Mouse (Mus musculus) liver, embryonic 16.5 days (tissue): ENCODE results near the gene Dnajc25. TPM values are rescaled to one million over a fixed set of nuclear protein-coding genes. Genes with fewer than 3 reads are reported as not detected.

Experiments
- ATAC-seq: fragments of 200-750 bp; cut with Nextera tagmentation; 2 replicates; pipeline ENCODE4 v1.8.0; 2017; ENCODE audit warnings: low read depth, mild to moderate bottlenecking, moderate number of reproducible peaks, moderate library complexity
- H3K27ac ChIP-seq: fragments of 300-500 bp; sonication (generic); 2 replicates; pipeline ENCODE4 v1.5.1; 2014; ENCODE audit warnings: mild to moderate bottlenecking, low read length
- H3K27me3 ChIP-seq: fragments of 300-500 bp; sonication (generic); 2 replicates; pipeline ENCODE4 v1.6.1; 2014; ENCODE audit warnings: low read depth, low read length, mixed read lengths; ENCODE audit not compliant: control insufficient read depth, insufficient read depth
- H3K36me3 ChIP-seq: fragments of 300-500 bp; sonication (generic); 2 replicates; pipeline ENCODE4 v1.6.1; 2014; ENCODE audit warnings: mild to moderate bottlenecking; ENCODE audit not compliant: control insufficient read depth, insufficient read depth
- H3K4me1 ChIP-seq: fragments of 300-500 bp; sonication (generic); 2 replicates; pipeline ENCODE4 v1.6.1; 2014; ENCODE audit warnings: low read depth, low read length, mixed read lengths; ENCODE audit not compliant: control insufficient read depth
- H3K4me2 ChIP-seq: fragments of 300-500 bp; sonication (generic); 2 replicates; pipeline ENCODE4 v1.6.1; 2014; ENCODE audit warnings: low read depth, low read length, mixed read lengths
- H3K4me3 ChIP-seq: fragments of 300-500 bp; sonication (generic); 2 replicates; pipeline ENCODE4 v1.5.1; 2014; ENCODE audit warnings: low read depth, mild to moderate bottlenecking, low read length
- H3K9ac ChIP-seq: fragments of 300-500 bp; sonication (generic); 2 replicates; pipeline ENCODE4 v1.6.1; 2014; ENCODE audit warnings: low read depth, low read length
- H3K9me3 ChIP-seq: fragments of 300-500 bp; sonication (generic); replicated peaks from 2 replicates; pipeline ENCODE4 v1.6.1; 2016; ENCODE audit warnings: low read length; ENCODE audit not compliant: control insufficient read depth
- WGBS: fragments of 180-500 bp; shearing (Covaris S2); extraction: QIAGEN DNeasy Blood & Tissue Kit; methylation state at CpG from one replicate; pipeline ENCODE4 v1.1.7; 2014; ENCODE audit not compliant: insufficient replicate concordance; 5-methylcytosine and 5-hydroxymethylcytosine counted together
- polyA plus RNA-seq: library from polyadenylated mRNA; unstranded; fragments of >200 nt; fragmentation: Nextera tagmentation; extraction: Ambion mirVana; gene quantifications from 2 replicates; pipeline ENCODE4 v1.2.1, GENCODE M21; 2015

Dnajc25 gene
- polyA plus RNA-seq, 1 experiment from 2014 or later = 5.5 TPM

DNA sequence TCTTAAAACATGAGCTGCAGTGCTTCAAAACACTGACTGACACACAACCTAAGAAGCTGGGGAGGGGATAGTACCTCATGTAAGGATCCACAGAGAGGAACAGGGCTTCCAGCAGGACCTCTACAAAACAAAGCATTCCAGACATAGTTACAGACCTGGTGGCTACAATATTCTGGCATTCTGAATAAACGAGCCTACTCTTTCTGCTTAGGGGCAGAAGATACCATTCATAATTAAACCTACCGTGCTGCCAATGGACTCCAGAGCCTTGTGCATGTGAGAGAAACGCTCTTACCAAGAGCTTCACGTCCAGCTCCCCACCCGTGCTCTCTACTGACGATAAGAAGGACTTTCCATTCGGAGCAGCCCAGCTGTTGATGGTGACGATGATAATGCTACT is 12.1 kb upstream of the Dnajc25 start:
- Histone ChIP-seq H3K9ac (no peak overlapping the region), H3K27ac (no peak overlapping the region), H3K4me2 (no peak overlapping the region), H3K27me3 (no peaks in the 10 kb centered on the region), H3K4me1 (peaks cover 24% of the 10 kb centered on the region), H3K4me3 (no peak overlapping the region), H3K9me3 (no peaks in the 10 kb centered on the region), H3K36me3 (no peaks in the 10 kb centered on the region)
- WGBS = 75% methylated on average over 8 of the region's 8 CpGs
- no peak for ATAC-seq

DNA sequence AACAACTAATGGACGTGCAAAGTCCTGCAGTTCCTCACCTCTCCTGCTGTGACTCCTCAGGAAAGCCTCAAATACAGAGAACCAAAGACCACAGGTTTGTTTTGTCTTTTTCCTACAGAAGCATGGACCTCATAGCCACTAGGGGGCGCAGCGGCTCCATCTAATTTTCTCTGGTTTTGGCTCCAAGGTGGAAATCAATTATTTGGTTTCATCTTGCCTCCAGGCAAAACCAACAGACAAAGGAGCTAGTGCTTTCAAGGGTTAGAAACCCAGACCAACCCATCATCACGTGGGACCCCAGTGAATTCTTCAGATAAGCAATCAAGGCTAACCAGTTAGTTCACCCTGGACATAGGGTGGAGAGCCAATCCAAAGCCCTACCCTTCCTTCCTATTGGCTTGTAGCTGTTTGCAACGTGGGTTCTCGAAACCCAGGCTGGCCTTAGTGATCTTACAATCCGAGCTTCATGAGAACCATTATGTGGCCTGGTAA is 9.7 kb upstream of the Dnajc25 start:
- peaks cover 24% of the 10 kb centered on the region for H3K4me1 ChIP-seq
- H3K27me3 ChIP-seq = no peaks in the 10 kb centered on the region
- WGBS = 7% methylated on average over 7 of the region's 7 CpGs
- peak overlapping the region; percentile 31; the same call in 1 of the 2 replicates for H3K4me2 ChIP-seq
- H3K4me3 ChIP-seq = no peak overlapping the region
- H3K9ac ChIP-seq = no peak overlapping the region
- ATAC-seq = peak; percentile 33; the same call in 1 of the 2 replicates
- H3K36me3 ChIP-seq = no peaks in the 10 kb centered on the region
- H3K27ac ChIP-seq = no peak overlapping the region
- no peaks in the 10 kb centered on the region for H3K9me3 ChIP-seq

DNA sequence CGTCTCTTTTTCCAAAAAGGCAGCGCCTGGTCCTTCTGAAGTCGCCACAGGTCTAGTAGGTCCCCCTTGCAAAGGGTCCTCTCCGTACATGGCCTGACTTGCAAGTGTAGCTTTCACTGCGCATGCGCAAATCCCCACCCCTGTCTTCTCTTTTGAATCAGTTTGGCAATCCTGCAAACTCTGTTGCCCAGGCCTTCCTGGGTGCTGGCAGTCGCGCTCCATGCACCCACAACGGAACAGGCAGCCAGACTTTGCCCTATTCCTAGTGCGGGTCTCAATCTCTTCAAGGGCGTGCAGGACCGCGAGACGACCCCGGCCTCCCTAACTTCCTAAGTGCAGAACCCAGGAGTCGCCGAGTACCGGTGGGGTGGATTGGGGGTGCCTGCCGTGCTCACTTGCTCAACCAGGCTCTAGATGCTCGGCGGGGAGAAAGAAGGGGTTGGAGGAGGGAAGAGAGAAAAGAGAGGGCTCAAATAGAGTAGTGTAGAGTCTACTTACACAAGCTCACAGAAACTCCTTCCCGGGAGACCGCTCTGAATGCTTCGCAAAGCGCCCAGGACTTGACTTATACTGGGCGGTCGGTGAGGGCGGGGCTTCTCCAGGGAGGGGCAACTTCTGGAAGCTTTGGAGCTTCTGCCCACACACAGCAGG is 8.2 kb upstream of the Dnajc25 start, which contains the start of gene Ptgr1:
Gene Ptgr1, minus strand, starts transcription at position 580 of the 651 bp plus-strand sequence.
- Histone ChIP-seq H3K4me1 (peaks cover 36% of the 10 kb centered on the region), H3K9ac (peak within 1 kb of the TSS; percentile 58), H3K9me3 (no peaks in the 10 kb centered on the region), H3K27ac (0 out of 2 replicates have a peak within 1 kb of the TSS, but pooled peaks have one; percentile 35), H3K36me3 (no peaks in the 10 kb centered on the region), H3K27me3 (no peaks in the 10 kb centered on the region), H3K4me2 (peak within 1 kb of the TSS; percentile 92), H3K4me3 (peak within 1 kb of the TSS; percentile 68)
- WGBS = under 1% methylated on average over 28 of the region's 28 CpGs
- peak; percentile 71 for ATAC-seq

DNA sequence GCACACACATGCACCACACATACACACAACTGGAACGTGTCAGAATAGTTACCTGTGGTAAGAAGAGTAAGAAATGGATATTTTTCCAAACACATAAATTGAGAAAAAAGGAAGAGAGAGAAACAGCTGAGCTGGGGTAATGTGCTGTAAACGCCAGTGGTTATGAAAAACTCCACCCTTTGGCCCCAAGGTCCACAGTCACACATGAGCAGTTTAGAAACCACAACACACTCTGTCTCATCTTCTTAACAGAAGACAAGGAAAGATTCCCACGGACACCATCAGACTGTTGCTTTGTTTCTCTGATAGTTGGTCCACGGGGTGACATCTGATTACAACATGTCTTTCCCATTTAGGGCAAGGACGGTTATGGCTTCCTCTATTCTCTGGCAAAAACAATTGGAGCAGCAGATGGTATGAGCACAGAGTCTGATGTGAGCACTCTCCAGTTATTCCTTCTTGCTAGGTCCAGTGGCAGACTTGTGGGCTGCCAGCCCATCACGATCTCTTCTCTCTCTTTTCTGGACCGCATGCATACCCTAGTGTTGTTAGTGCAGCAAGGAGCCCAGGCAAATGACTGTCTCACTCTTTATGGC is 5.5 kb upstream of the Dnajc25 start:
- no peak overlapping the region for H3K4me2 ChIP-seq
- H3K9me3 ChIP-seq = no peaks in the 10 kb centered on the region
- H3K4me1 ChIP-seq = peaks cover 48% of the 10 kb centered on the region
- WGBS = 42% methylated on average over 7 of the region's 7 CpGs
- ATAC-seq = no peak
- H3K4me3 ChIP-seq = no peak overlapping the region
- no peaks in the 10 kb centered on the region for H3K27me3 ChIP-seq
- no peaks in the 10 kb centered on the region for H3K36me3 ChIP-seq
- H3K27ac ChIP-seq = no peak overlapping the region
- H3K9ac ChIP-seq = no peak overlapping the region

DNA sequence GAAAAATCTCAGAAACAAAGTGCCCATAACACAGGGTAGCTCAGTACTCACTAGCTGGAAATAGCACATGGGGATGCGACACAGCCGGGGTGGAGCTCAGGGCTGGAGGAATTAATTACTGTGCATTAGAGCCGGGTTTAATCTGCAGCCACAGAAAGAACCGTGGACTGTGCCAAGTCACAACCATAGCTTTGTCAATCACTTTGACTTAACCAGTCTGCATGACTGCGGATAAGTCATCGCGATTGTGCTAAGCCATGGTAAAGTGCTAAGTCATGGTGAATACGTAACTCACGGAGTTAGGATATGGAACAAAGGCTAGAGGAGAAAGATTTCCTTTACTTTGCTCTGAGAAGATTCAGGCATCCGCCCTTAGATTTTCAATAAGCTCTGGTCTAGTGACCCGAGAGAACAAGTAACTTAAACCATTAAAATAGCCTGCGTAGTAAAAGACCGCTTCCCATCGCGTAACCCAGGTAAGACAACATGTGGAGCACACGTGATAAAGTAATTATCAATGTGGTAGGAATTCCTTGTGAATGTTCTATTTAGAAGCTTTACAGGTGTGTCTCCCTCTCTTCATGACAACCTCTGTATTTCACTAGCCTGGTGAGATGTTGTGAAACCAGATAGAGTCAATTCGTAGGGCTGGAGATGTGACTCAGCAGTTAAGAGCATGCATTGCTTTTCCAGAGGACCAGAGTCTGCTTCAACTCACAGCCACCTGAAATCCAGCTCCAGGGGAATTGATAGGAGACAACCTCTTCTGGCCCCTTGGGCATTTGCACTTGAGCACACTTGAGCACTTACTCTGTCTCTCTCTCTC is 4.0 kb upstream of the Dnajc25 start:
- H3K4me3 ChIP-seq = no peak overlapping the region
- peaks cover 41% of the 10 kb centered on the region for H3K4me1 ChIP-seq
- no peaks in the 10 kb centered on the region for H3K27me3 ChIP-seq
- peak; percentile 25; the same call in 1 of the 2 replicates for ATAC-seq
- no peak overlapping the region for H3K4me2 ChIP-seq
- no peaks in the 10 kb centered on the region for H3K36me3 ChIP-seq
- H3K9me3 ChIP-seq = no peaks in the 10 kb centered on the region
- H3K27ac ChIP-seq = no peak overlapping the region
- WGBS = 50% methylated on average over 17 of the region's 17 CpGs
- no peak overlapping the region for H3K9ac ChIP-seq

DNA sequence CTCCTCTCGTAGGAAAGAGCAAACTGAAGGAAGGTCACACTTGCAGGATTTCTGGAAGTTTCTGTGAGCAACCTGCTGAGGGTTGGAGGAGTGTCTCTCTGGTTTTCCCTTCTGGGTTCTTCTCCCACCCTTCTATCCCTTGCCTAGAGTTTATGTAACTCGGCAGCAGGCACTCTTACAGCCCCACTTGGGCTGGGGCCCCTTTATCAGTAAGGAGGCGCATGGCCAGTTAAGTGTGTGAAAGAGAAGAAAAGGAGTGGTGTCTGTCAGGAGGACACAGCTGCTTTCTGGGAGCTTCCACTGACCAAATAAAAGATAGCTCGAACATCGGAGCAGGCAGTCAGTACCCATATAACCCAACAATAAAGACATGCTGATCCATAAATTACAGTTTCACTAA is 2.7 kb upstream of the Dnajc25 start:
- peak overlapping the region; percentile 34 for H3K4me2 ChIP-seq
- H3K27ac ChIP-seq = no peak overlapping the region
- H3K4me1 ChIP-seq = peaks cover 28% of the 10 kb centered on the region

DNA sequence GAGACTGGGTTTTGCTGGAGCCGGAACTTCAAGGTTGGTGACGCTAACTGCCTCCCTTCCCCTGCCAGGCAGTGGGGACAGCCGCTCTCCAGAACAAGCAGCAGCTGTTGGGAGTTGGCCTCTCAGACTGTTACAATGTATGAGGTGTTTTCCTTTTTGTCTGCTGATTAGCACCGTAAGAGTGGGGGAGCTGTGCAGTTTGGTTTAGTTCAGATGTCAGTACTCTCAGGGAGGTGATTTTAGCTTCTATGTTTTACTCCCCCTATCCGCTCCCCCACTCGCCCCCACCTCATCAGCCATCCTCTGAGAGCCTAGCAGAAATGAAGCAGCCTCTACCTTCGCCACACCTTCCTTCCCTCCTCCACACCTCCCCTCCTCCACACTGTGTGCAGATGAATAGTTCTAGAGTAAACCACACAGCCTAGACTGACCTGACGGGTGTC is 410 bp downstream of the Dnajc25 start:
- no peaks in the 10 kb centered on the region for H3K9me3 ChIP-seq
- ATAC-seq = no peak
- H3K27me3 ChIP-seq = no peaks in the 10 kb centered on the region
- peaks cover 23% of the 10 kb centered on the region for H3K4me1 ChIP-seq
- no peak overlapping the region for H3K4me3 ChIP-seq
- no peaks in the 10 kb centered on the region for H3K36me3 ChIP-seq
- no peak overlapping the region for H3K4me2 ChIP-seq
- WGBS = 50% methylated on average over 8 of the region's 8 CpGs
- H3K9ac ChIP-seq = no peak overlapping the region
- H3K27ac ChIP-seq = no peak overlapping the region

More for the DNA sequence above, 2.7 kb upstream of the Dnajc25 start:
- H3K36me3 ChIP-seq = no peaks in the 10 kb centered on the region
- WGBS = 30% methylated on average over 5 of the region's 5 CpGs
- H3K9ac ChIP-seq = no peak overlapping the region
- no peak overlapping the region; the same call in 1 of the 2 replicates for H3K4me3 ChIP-seq
- H3K27me3 ChIP-seq = no peaks in the 10 kb centered on the region
- peak; percentile 53 for ATAC-seq
- no peaks in the 10 kb centered on the region for H3K9me3 ChIP-seq

DNA sequence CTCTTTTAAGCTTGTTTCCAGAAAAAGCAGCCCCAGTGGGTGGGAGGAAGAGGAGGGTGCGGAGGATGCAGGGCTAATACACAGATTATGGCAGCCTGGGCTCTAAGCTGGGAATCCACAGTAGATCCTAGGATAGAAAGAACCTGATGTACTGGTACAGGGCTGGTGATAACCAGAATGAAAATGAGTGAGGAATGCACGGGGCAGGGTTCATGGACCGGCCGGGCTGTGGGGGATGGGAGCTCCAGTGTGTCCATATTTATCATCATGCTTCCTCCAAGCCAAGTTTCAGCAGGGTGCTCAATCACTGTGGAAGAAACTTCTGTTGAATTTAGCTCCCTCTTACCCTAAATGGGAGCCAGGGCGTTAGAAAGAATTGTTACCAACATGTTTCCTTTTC is 2.2 kb downstream of the Dnajc25 start:
- Histone ChIP-seq H3K27me3 (no peaks in the 10 kb centered on the region), H3K9me3 (no peaks in the 10 kb centered on the region), H3K4me3 (no peak overlapping the region), H3K9ac (no peak overlapping the region), H3K36me3 (no peaks in the 10 kb centered on the region), H3K27ac (no peak overlapping the region), H3K4me1 (peaks cover 10% of the 10 kb centered on the region), H3K4me2 (no peak overlapping the region)
- WGBS = 65% methylated on average over 5 of the region's 5 CpGs
- ATAC-seq = peak; percentile 47; the same call in 1 of the 2 replicates
